ENCODE assay signal across 8 mouse cellular contexts in genomic region chr1:120602876-120603655, GRCm38 (mm10). TPM values are rescaled to one million over a fixed set of nuclear protein-coding genes. Genes with fewer than 3 reads are reported as not detected.
DNase-seq lines count a peak whose midpoint lies in the region; ATAC-seq and TF ChIP-seq lines count a peak whose summit lies in the region.

No protein-coding gene starts in this region.

- no peak for TF ChIP-seq CTCF in heart, adult 2 months (IDR thresholded peaks at IDR 0.05)

- 2% methylated on average over 70 of the region's 83 CpGs for WGBS in heart, adult 2 months
- WGBS in embryonic facial prominence, embryonic 12.5 days: under 1% methylated on average over 69 of the region's 83 CpGs
- WGBS in intestine, embryonic 16.5 days: 2% methylated on average over 62 of the region's 83 CpGs
- under 1% methylated on average over 42 of the region's 83 CpGs for WGBS in midbrain, embryonic 16.5 days

- no peak overlapping the region for H3K27ac ChIP-seq in heart, adult 2 months
- no peak overlapping the region for H3K27ac ChIP-seq in embryonic facial prominence, embryonic 12.5 days
- no peak overlapping the region for H3K27ac ChIP-seq in intestine, embryonic 16.5 days (ENCODE audit: low read length)
- H3K27ac ChIP-seq in midbrain, embryonic 16.5 days (ENCODE audit: low read length): peak overlapping the region; percentile 87

- intact Hi-C loops in heart, adult 2 months (cut with DNase I): no loop called here

- no peak overlapping the region for H3K9ac ChIP-seq in heart, adult 2 months (ENCODE audit: low read depth, low read length)
- H3K9ac ChIP-seq in embryonic facial prominence, embryonic 12.5 days: peak overlapping the region; percentile 36
- peak overlapping the region; percentile 57; the same call in 1 of the 2 replicates for H3K9ac ChIP-seq in intestine, embryonic 16.5 days (ENCODE audit: low read depth, low read length)
- peak overlapping the region; percentile 77 for H3K9ac ChIP-seq in midbrain, embryonic 16.5 days (ENCODE audit: low read depth, low read length)

- peak overlapping the region; percentile 75 for H3K4me2 ChIP-seq in embryonic facial prominence, embryonic 12.5 days (replicated peaks)
- H3K4me2 ChIP-seq in intestine, embryonic 16.5 days (ENCODE audit: low read depth, low read length): peak overlapping the region; percentile 82
- H3K4me2 ChIP-seq in midbrain, embryonic 16.5 days (ENCODE audit: low read length): peak overlapping the region; percentile 71

- H3K79me2 ChIP-seq in heart, adult 2 months (replicated peaks; ENCODE audit: control insufficient read depth, insufficient read depth, low read length): no peaks in the 10 kb centered on the region

- H3K27me3 ChIP-seq in heart, adult 2 months (ENCODE audit: control insufficient read depth, insufficient read depth, low read length): peaks cover 52% of the 10 kb centered on the region
- peaks cover 80% of the 10 kb centered on the region for H3K27me3 ChIP-seq in embryonic facial prominence, embryonic 12.5 days
- H3K27me3 ChIP-seq in intestine, embryonic 16.5 days (replicated peaks; ENCODE audit: control insufficient read depth, insufficient read depth, low read length): peaks cover 87% of the 10 kb centered on the region
- peaks cover 27% of the 10 kb centered on the region for H3K27me3 ChIP-seq in midbrain, embryonic 16.5 days (ENCODE audit: control insufficient read depth, insufficient read depth, low read depth, low read length)

- no peaks in the 10 kb centered on the region for H3K36me3 ChIP-seq in heart, adult 2 months (ENCODE audit: control insufficient read depth, insufficient read depth, low read length)
- no peaks in the 10 kb centered on the region for H3K36me3 ChIP-seq in embryonic facial prominence, embryonic 12.5 days
- H3K36me3 ChIP-seq in intestine, embryonic 16.5 days (ENCODE audit: control insufficient read depth, insufficient read depth, low read length): no peaks in the 10 kb centered on the region
- H3K36me3 ChIP-seq in midbrain, embryonic 16.5 days (ENCODE audit: control insufficient read depth, insufficient read depth, low read length): no peaks in the 10 kb centered on the region

- H3K4me1 ChIP-seq in heart, adult 2 months (ENCODE audit: control insufficient read depth, insufficient read depth, low read length): no peaks in the 10 kb centered on the region; the same call in 1 of the 2 replicates
- peaks cover 9% of the 10 kb centered on the region; the same call in 1 of the 2 replicates for H3K4me1 ChIP-seq in embryonic facial prominence, embryonic 12.5 days
- peaks cover 12% of the 10 kb centered on the region for H3K4me1 ChIP-seq in intestine, embryonic 16.5 days (ENCODE audit: control insufficient read depth, insufficient read depth, low read length)
- peaks cover 14% of the 10 kb centered on the region for H3K4me1 ChIP-seq in midbrain, embryonic 16.5 days (ENCODE audit: control insufficient read depth, insufficient read depth, low read length)

- ATAC-seq in embryonic facial prominence, embryonic 12.5 days (ENCODE audit: insufficient number of reproducible peaks, insufficient read depth, low FRiP score, low TSS enrichment): no peak
- ATAC-seq in intestine, embryonic 16.5 days: peak; percentile 60; the same call in 1 of the 2 replicates
- ATAC-seq in midbrain, embryonic 16.5 days: no peak; the same call in 1 of the 2 replicates
- no peak for ATAC-seq in frontal cortex, adult (ENCODE audit: low TSS enrichment)
- ATAC-seq in monocyte, adult 5-6 weeks (replicated peaks; ENCODE audit: insufficient number of reproducible peaks, low FRiP score, low TSS enrichment, poor library complexity, severe bottlenecking): no peak

- no peak for TF ChIP-seq EP300 in heart, adult 2 months (IDR thresholded peaks at IDR 0.05; ENCODE audit: insufficient read depth, low read depth, low read length)

- H3K4me3 ChIP-seq in heart, adult 2 months: peak overlapping the region; percentile 38
- H3K4me3 ChIP-seq in embryonic facial prominence, embryonic 12.5 days: peak overlapping the region; percentile 44
- peak overlapping the region; percentile 54 for H3K4me3 ChIP-seq in intestine, embryonic 16.5 days (ENCODE audit: low read length)
- peak overlapping the region; percentile 54 for H3K4me3 ChIP-seq in midbrain, embryonic 16.5 days (ENCODE audit: low read depth, low read length)

- peak in 1 of 2 experiments; percentile 37 for DNase-seq in heart, adult 2 months
- no peak for DNase-seq in heart, adult 9 months (ENCODE audit: low spot score in 2 of 2)
- peak; percentile 55 for DNase-seq in ES-CJ7 (ENCODE audit: low read depth, low spot score)

- no peak for TF ChIP-seq POLR2A in heart, adult 2 months (IDR thresholded peaks at IDR 0.05; ENCODE audit: insufficient read depth, low read depth, low read length)

- no peaks in the 10 kb centered on the region for H3K9me3 ChIP-seq in embryonic facial prominence, embryonic 12.5 days
- no peaks in the 10 kb centered on the region for H3K9me3 ChIP-seq in intestine, embryonic 16.5 days (ENCODE audit: control insufficient read depth, low read length)
- H3K9me3 ChIP-seq in midbrain, embryonic 16.5 days (replicated peaks; ENCODE audit: control insufficient read depth, low read length, poor library complexity, severe bottlenecking): no peaks in the 10 kb centered on the region

RNA-seq across cellular contexts. Expression of gene En1, which starts 0.8 kb away (rescaled TPM):
- total RNA-seq in heart, adult 2 months (2021): not detected
- not detected in 2 replicates for polyA plus RNA-seq in heart, adult 2 months (2012; rRNA removed)
- polyA plus RNA-seq in embryonic facial prominence, embryonic 12.5 days (2016; fragmentation: Nextera tagmentation; extraction: Ambion mirVana): 1.5 TPM in 2 replicates
- not detected in 2 replicates for polyA plus RNA-seq in intestine, embryonic 16.5 days (2015; fragmentation: Nextera tagmentation; extraction: Ambion mirVana)
- polyA plus RNA-seq in midbrain, embryonic 16.5 days (2015; fragmentation: Nextera tagmentation; extraction: Ambion mirVana): 5.9 and 7.6 TPM in 2 replicates
- total RNA-seq in monocyte, adult 5-6 weeks (2017): not detected in 3 replicates
